Mouse (Mus musculus) hindbrain, embryonic 14.5 days (tissue): ENCODE measurements around the gene Il27ra. TPM values are rescaled to one million over a fixed set of nuclear protein-coding genes. Genes with fewer than 3 reads are reported as not detected.

ENCODE experiments used
- microRNA counts: library from miRNA; unstranded; fragments of <30 nt; microRNA quantifications from one replicate; lab custom pipeline; 2016
- microRNA-seq: library from miRNA; unstranded; fragments of <30 nt; microRNA quantifications from one replicate; pipeline ENCODE4, GENCODE M21; 2016
- polyA plus RNA-seq: library from polyadenylated mRNA; unstranded; fragments of >200 nt; fragmentation: Nextera tagmentation; extraction: Ambion mirVana; gene quantifications from 2 replicates; pipeline ENCODE4 v1.2.1, GENCODE M21; 2014

The Il27ra gene
- polyA plus RNA-seq, 1 experiment from 2014 or later: 0.48 TPM

MicroRNAs encoded within 50 kb of the gene (microRNA counts, 519-probe panel; counts per million panel counts)
- microRNA mmu-miR-1199 (lab: Ali Mortazavi, UCI) (not detected), microRNA mmu-miR-709 (lab: Ali Mortazavi, UCI) (3,854 counts per million, percentile 25 among the panel's probes with 10 or more counts)

Small RNA genes within 50 kb of the gene (microRNA-seq; reads per million reads assigned to microRNA genes)
- gene Mir1199: not detected
- gene Mir709: not detected
- gene Mir8111: 1.5 reads per million

Other genes with a start within 250 kb of the Il27ra start
- 67.1 and 72.0 TPM in 2 replicates for gene Adgrl1, start 142.5 kb downstream of the Il27ra start, polyA plus RNA-seq
- gene Gm10644, start 87.4 kb downstream of the Il27ra start, polyA plus RNA-seq: 0.76 and 1.1 TPM in 2 replicates
- gene Asf1b, start 87.1 kb downstream of the Il27ra start, polyA plus RNA-seq: 10.5 and 10.7 TPM in 2 replicates
- 194 and 218 TPM in 2 replicates for gene Prkaca, start 69.6 kb downstream of the Il27ra start, polyA plus RNA-seq
- 11.1 and 11.3 TPM in 2 replicates for gene Samd1, start 44.9 kb downstream of the Il27ra start, polyA plus RNA-seq
- gene 1700067K01Rik, start 41.1 kb downstream of the Il27ra start, polyA plus RNA-seq: 0.54 and 0.76 TPM in 2 replicates
- 0.52 and 0.77 TPM in 2 replicates for gene 2210011C24Rik, start 30.4 kb downstream of the Il27ra start, polyA plus RNA-seq
- gene Palm3, start 21.1 kb downstream of the Il27ra start, polyA plus RNA-seq: 3.7 and 5.5 TPM in 2 replicates
- 1.6 and 4.7 TPM in 2 replicates for gene Rln3, start 2.4 kb upstream of the Il27ra start, polyA plus RNA-seq
- 2.1 and 2.7 TPM in 2 replicates for gene Gm10643, start 22.5 kb upstream of the Il27ra start, polyA plus RNA-seq
- 11.0 and 11.5 TPM in 2 replicates for gene Rfx1, start 24.2 kb upstream of the Il27ra start, polyA plus RNA-seq
- gene Dcaf15, start 62.2 kb upstream of the Il27ra start, polyA plus RNA-seq: 17.4 and 18.9 TPM in 2 replicates
- gene Podnl1, start 83.4 kb upstream of the Il27ra start, polyA plus RNA-seq: 0.48 and 0.59 TPM in 2 replicates
- gene Cc2d1a, start 105.3 kb upstream of the Il27ra start, polyA plus RNA-seq: 30.4 and 33.3 TPM in 2 replicates
- gene 4930432K21Rik, start 105.4 kb upstream of the Il27ra start, polyA plus RNA-seq: 1.4 TPM in 2 replicates
- 7.8 and 10.4 TPM in 2 replicates for gene Nanos3, start 142.6 kb upstream of the Il27ra start, polyA plus RNA-seq
- 20.0 and 20.6 TPM in 2 replicates for gene Zswim4, start 194.5 kb upstream of the Il27ra start, polyA plus RNA-seq
- 268 and 296 TPM in 2 replicates for gene D8Ertd738e, start 207.1 kb upstream of the Il27ra start, polyA plus RNA-seq
- gene Mri1, start 214.7 kb upstream of the Il27ra start, polyA plus RNA-seq: 38.9 and 40.2 TPM in 2 replicates
- 22.7 and 27.1 TPM in 2 replicates for gene Ccdc130, start 227.8 kb upstream of the Il27ra start, polyA plus RNA-seq